8 mouse cellular contexts compared by ENCODE assay signal in the genomic region with DNA sequence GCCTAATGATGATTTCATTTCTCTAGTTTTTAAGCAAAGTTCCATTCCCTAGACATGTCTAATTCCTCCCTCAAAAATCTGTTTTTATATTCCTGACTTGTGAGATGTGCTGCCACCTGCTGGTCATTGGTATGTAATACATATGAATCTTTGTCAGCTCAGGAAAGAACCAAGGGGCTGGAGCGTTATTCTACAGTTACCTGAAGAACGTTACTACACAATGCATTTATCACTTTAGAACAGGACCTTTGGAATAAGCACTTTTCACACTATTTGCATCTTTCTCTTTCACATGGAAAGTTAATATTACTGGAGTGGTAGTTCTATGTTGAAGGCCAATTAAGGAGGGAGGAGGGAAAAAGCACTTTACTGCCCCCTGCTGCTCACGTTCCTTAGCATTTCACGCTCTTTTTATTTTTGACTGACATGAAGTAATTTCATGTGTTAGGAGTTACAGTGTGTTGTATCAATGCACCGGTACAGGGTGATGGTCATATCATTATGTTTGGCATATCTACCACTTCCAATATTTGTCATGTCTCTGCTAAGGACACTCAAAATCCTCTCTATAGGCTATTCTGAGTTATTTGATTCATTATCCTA. TPM values are rescaled to one million over a fixed set of nuclear protein-coding genes. Genes with fewer than 3 reads are reported as not detected.
DNase-seq lines count a peak whose midpoint lies in the region; ATAC-seq and TF ChIP-seq lines count a peak whose summit lies in the region.

No protein-coding gene starts in this region.

- intact Hi-C loops in gastrocnemius, postnatal 14 days (cut with DNase I; ENCODE audit: low total_unique reads) = loop anchor here (2.0 kb wide), 1 partner anchor 257 kb away; no protein-coding TSS in a partner anchor
- intact Hi-C loops in left cerebral cortex, postnatal 4 days (cut with DNase I) = loop anchor here (1.0 to 2.0 kb wide), 2 partner anchors 191 to 257 kb away; no protein-coding TSS in a partner anchor

- H3K4me2 ChIP-seq in intestine, embryonic 16.5 days (ENCODE audit: low read depth, low read length) = peak overlapping the region; percentile 30; the same call in 1 of the 2 replicates

- TF ChIP-seq POLR2A in spleen, adult 2 months (IDR thresholded peaks at IDR 0.05; ENCODE audit: low read depth, low read length) = no peak

- 1% methylated on average over 5 of the region's 5 CpGs for WGBS in spleen, adult 2 months
- 4% methylated on average over 5 of the region's 5 CpGs for WGBS in intestine, embryonic 16.5 days
- 11% methylated on average over 5 of the region's 5 CpGs for WGBS in midbrain, embryonic 10.5 days

- H3K4me3 ChIP-seq in spleen, adult 2 months (ENCODE audit: extremely low read depth, insufficient read depth, insufficient read length) = no peak overlapping the region
- H3K4me3 ChIP-seq in intestine, embryonic 16.5 days (ENCODE audit: low read length) = no peak overlapping the region
- no peak overlapping the region for H3K4me3 ChIP-seq in midbrain, embryonic 10.5 days

- no peaks in the 10 kb centered on the region for H3K27me3 ChIP-seq in spleen, adult 2 months (ENCODE audit: control insufficient read depth, insufficient read depth, low read length)
- H3K27me3 ChIP-seq in intestine, embryonic 16.5 days (replicated peaks; ENCODE audit: control insufficient read depth, insufficient read depth, low read length) = no peaks in the 10 kb centered on the region
- H3K27me3 ChIP-seq in midbrain, embryonic 10.5 days (ENCODE audit: low read depth, poor library complexity, severe bottlenecking) = no peaks in the 10 kb centered on the region

- peak; percentile 54 to 63 for DNase-seq in spleen, adult 2 months (ENCODE audit: low read depth in 1 of 2, low spot score in 2 of 2)
- no peak for DNase-seq in spleen, adult 12 weeks (ENCODE audit: low spot score)
- DNase-seq in gastrocnemius, postnatal 14 days = peak; percentile 48
- DNase-seq in left cerebral cortex, postnatal 4 days = peak; percentile 52
- peak; percentile 34 for DNase-seq in midbrain, embryonic 10.5 days (ENCODE audit: low spot score)
- peak; percentile 20 to 37 for DNase-seq in spleen, postnatal 14 days (ENCODE audit: low spot score in 2 of 2)

- no peaks in the 10 kb centered on the region for H3K4me1 ChIP-seq in spleen, adult 2 months (ENCODE audit: control insufficient read depth, insufficient read depth, insufficient read length)
- no peaks in the 10 kb centered on the region for H3K4me1 ChIP-seq in intestine, embryonic 16.5 days (ENCODE audit: control insufficient read depth, insufficient read depth, low read length)
- H3K4me1 ChIP-seq in midbrain, embryonic 10.5 days = peaks cover 9% of the 10 kb centered on the region

- no peak overlapping the region for H3K9ac ChIP-seq in intestine, embryonic 16.5 days (ENCODE audit: low read depth, low read length)

- no peaks in the 10 kb centered on the region for H3K9me3 ChIP-seq in intestine, embryonic 16.5 days (ENCODE audit: control insufficient read depth, low read length)
- no peaks in the 10 kb centered on the region for H3K9me3 ChIP-seq in midbrain, embryonic 10.5 days (replicated peaks)

- no peak overlapping the region for H3K27ac ChIP-seq in spleen, adult 2 months (ENCODE audit: insufficient read depth, low read length)
- no peak overlapping the region for H3K27ac ChIP-seq in intestine, embryonic 16.5 days (ENCODE audit: low read length)
- H3K27ac ChIP-seq in midbrain, embryonic 10.5 days (replicated peaks) = no peak overlapping the region

- ATAC-seq in common myeloid progenitor, adult 5-6 weeks (replicated peaks; ENCODE audit: low read depth, poor library complexity, severe bottlenecking) = peak; percentile 79
- ATAC-seq in intestine, embryonic 16.5 days = peak; percentile 49

- H3K36me3 ChIP-seq in spleen, adult 2 months (ENCODE audit: control insufficient read depth, insufficient read depth, low read length) = no peaks in the 10 kb centered on the region
- H3K36me3 ChIP-seq in intestine, embryonic 16.5 days (ENCODE audit: control insufficient read depth, insufficient read depth, low read length) = no peaks in the 10 kb centered on the region
- H3K36me3 ChIP-seq in midbrain, embryonic 10.5 days = no peaks in the 10 kb centered on the region

- TF ChIP-seq CTCF in spleen, adult 2 months (IDR thresholded peaks at IDR 0.05; ENCODE audit: extremely low read depth, insufficient read depth, insufficient read length, insufficient replicate concordance) = peak; percentile 28; the same call in 1 of the 2 replicates

RNA-seq across cellular contexts. Expression of a gene that starts 7.5 kb away (rescaled TPM):
- 2.7 and 3.7 TPM in 2 replicates for polyA plus RNA-seq in spleen, adult 2 months (2012; rRNA removed)
- 43.8 and 52.2 TPM in 2 replicates for total RNA-seq in common myeloid progenitor, adult 5-6 weeks (2017)
- 10 to 100 TPM; 12.4 to 14.8 TPM for total RNA-seq in gastrocnemius, postnatal 14 days (2021)
- 44.4 and 49.1 TPM in 2 replicates for polyA plus RNA-seq in intestine, embryonic 16.5 days (2015; fragmentation: Nextera tagmentation; extraction: Ambion mirVana)
- 10 to 100 TPM; 15.5 to 17.9 TPM for total RNA-seq in left cerebral cortex, postnatal 4 days (2021)
- polyA plus RNA-seq in midbrain, embryonic 10.5 days (2016; fragmentation: Nextera tagmentation; extraction: Ambion mirVana) = 95.5 and 119 TPM in 2 replicates
